Mouse (Mus musculus) cerebellum, adult 11 months (tissue): Measurements from ENCODE around the gene Qpctl.

Source experiments
- DNase-seq: peaks from one replicate; pipeline ENCODE4 v3.0.0; 2022

Gene Qpctl

GRCm38 (mm10) chr7:19119083-19119482 lies 30.0 kb downstream of the Qpctl start:
- DNase-seq = peak; percentile 51

- peak; percentile 72 for DNase-seq
Observed at GRCm38 (mm10) chr7:19118028-19118771, 30.9 kb downstream of the Qpctl start, which contains the start of gene Gm4969. Gene Gm4969, minus strand, starts transcription at chr7:19118368.

GRCm38 (mm10) chr7:19109565-19109964 lies 39.5 kb downstream of the Qpctl start:
- no peak for DNase-seq

- no peak for DNase-seq
Observed at GRCm38 (mm10) chr7:19107436-19107835, 41.7 kb downstream of the Qpctl start.

GRCm38 (mm10) chr7:19104486-19104885 lies 44.6 kb downstream of the Qpctl start:
- DNase-seq = no peak

- no peak for DNase-seq
Observed at GRCm38 (mm10) chr7:19103741-19104140, 45.4 kb downstream of the Qpctl start.

- no peak for DNase-seq
Observed at GRCm38 (mm10) chr7:19100290-19100689, 48.8 kb downstream of the Qpctl start.

GRCm38 (mm10) chr7:19098811-19099210 lies 50.3 kb downstream of the Qpctl start:
- DNase-seq = no peak

- no peak for DNase-seq
Observed at GRCm38 (mm10) chr7:19097863-19098262, 51.2 kb downstream of the Qpctl start.

- no peak for DNase-seq
Observed at GRCm38 (mm10) chr7:19097217-19097616, 51.9 kb downstream of the Qpctl start.

GRCm38 (mm10) chr7:19096421-19096976 lies 52.6 kb downstream of the Qpctl start:
- DNase-seq = no peak

- DNase-seq = no peak
Observed at GRCm38 (mm10) chr7:19095751-19096110, 53.4 kb downstream of the Qpctl start.

- DNase-seq = no peak
Observed at GRCm38 (mm10) chr7:19094826-19095750, 54.0 kb downstream of the Qpctl start.

- DNase-seq = no peak
Observed at GRCm38 (mm10) chr7:19094471-19094825, 54.6 kb downstream of the Qpctl start, which contains the start of gene Six5. Gene Six5, plus strand, starts transcription at chr7:19094594.

GRCm38 (mm10) chr7:19093537-19094385 lies 55.3 kb downstream of the Qpctl start:
- no peak for DNase-seq

- no peak for DNase-seq
Observed at GRCm38 (mm10) chr7:19093174-19093521, 55.9 kb downstream of the Qpctl start.

- no peak for DNase-seq
Observed at GRCm38 (mm10) chr7:19092381-19093173, 56.5 kb downstream of the Qpctl start.

GRCm38 (mm10) chr7:19091913-19092312 lies 57.2 kb downstream of the Qpctl start:
- DNase-seq = no peak
